Mouse (Mus musculus) MEL (cell line): ENCODE measurements at regions not wholly inside any gene's neighbourhood (a gene's known extent, or its start where the extent isn't known, plus 50 kb on each side); places are given as distances from the start of the nearest gene placed in this dataset.

Source experiments
- DNase-seq: peaks from one replicate; pipeline ENCODE4 v3.0.0; 2011; ENCODE audit warnings: low read depth, low spot score
- H3K27ac ChIP-seq: 2 replicates; pipeline ENCODE4 v1.5.1; 2012; ENCODE audit warnings: low read depth, mild to moderate bottlenecking, control low read depth, low read length, moderate library complexity; ENCODE audit not compliant: control insufficient read depth
- H3K27me3 ChIP-seq, 2 experiments: fragments of 150-350 bp in 1 of 2; sonication (generic) in 1 of 2; 2 replicates each; pipeline ENCODE4 v1.6.1; 2012; ENCODE audit warnings: low read length in 2 of 2, mild to moderate bottlenecking in 2 of 2, improper control_type of control experiment in 1 of 2, moderate library complexity in 1 of 2; ENCODE audit not compliant: insufficient read depth in 2 of 2, control insufficient read depth in 1 of 2
- H3K36me3 ChIP-seq, 2 experiments: 2 replicates each; pipeline ENCODE4 v1.6.1; 2012 to 2014; ENCODE audit warnings: low read length in 2 of 2, improper control_type of control experiment in 1 of 2, inconsistent platforms in 1 of 2, mild to moderate bottlenecking in 1 of 2; ENCODE audit not compliant: insufficient read depth in 2 of 2, control insufficient read depth in 1 of 2
- H3K4me1 ChIP-seq, 2 experiments: fragments of 150-350 bp in 1 of 2; sonication (generic) in 1 of 2; 2 replicates each; pipeline ENCODE4 v1.6.1; 2012; ENCODE audit warnings: low read length in 2 of 2, improper control_type of control experiment in 1 of 2, mild to moderate bottlenecking in 1 of 2; ENCODE audit not compliant: insufficient read depth in 2 of 2, control insufficient read depth in 1 of 2
- H3K4me3 ChIP-seq, 2 experiments: fragments of 150-350 bp in 1 of 2; sonication (generic) in 1 of 2; 2 replicates each; pipeline ENCODE4 v1.5.1; 2012; ENCODE audit warnings: low read depth in 2 of 2, low read length in 2 of 2, mild to moderate bottlenecking in 2 of 2, moderate library complexity in 2 of 2, control low read depth in 1 of 2, improper control_type of control experiment in 1 of 2; ENCODE audit not compliant: control insufficient read depth in 1 of 2, insufficient read depth in 1 of 2
- H3K79me2 ChIP-seq: 2 replicates; pipeline ENCODE4 v1.6.1; 2012; ENCODE audit warnings: mild to moderate bottlenecking, low read length, moderate library complexity; ENCODE audit not compliant: control insufficient read depth, poor library complexity, insufficient read depth
- H3K9ac ChIP-seq: 2 replicates; pipeline ENCODE4 v1.6.1; 2012; ENCODE audit warnings: low read depth, mild to moderate bottlenecking, control low read depth, low read length, moderate library complexity; ENCODE audit not compliant: control insufficient read depth, poor library complexity, severe bottlenecking
- H3K9me3 ChIP-seq: fragments of 150-350 bp; sonication (generic); replicated peaks from 2 replicates; pipeline ENCODE4 v1.6.1; 2012; ENCODE audit warnings: mild to moderate bottlenecking, low read length, improper control_type of control experiment, moderate library complexity; ENCODE audit not compliant: insufficient read depth
- BHLHE40 ChIP-seq: IDR thresholded peaks from 2 replicates; pipeline ENCODE4 v1.6.1; 2012; ENCODE audit warnings: low read depth, mild to moderate bottlenecking, inconsistent platforms, low read length, improper control_type of control experiment, borderline replicate concordance
- CHD1 ChIP-seq: IDR thresholded peaks from 2 replicates; pipeline ENCODE4 v1.6.1; 2012; ENCODE audit warnings: low read depth, mild to moderate bottlenecking, inconsistent platforms, low read length, improper control_type of control experiment
- CHD2 ChIP-seq: IDR thresholded peaks from 2 replicates; pipeline ENCODE4 v1.6.1; 2011; ENCODE audit warnings: low read length, improper control_type of control experiment
- E2F4 ChIP-seq: IDR thresholded peaks from 2 replicates; pipeline ENCODE4 v1.6.1; 2011; ENCODE audit warnings: low read depth, low read length, improper control_type of control experiment, borderline replicate concordance
- ETS1 ChIP-seq: IDR thresholded peaks from 2 replicates; pipeline ENCODE4 v1.6.1; 2012; ENCODE audit warnings: low read depth, mild to moderate bottlenecking, inconsistent platforms, low read length, improper control_type of control experiment, moderate library complexity
- GABPA ChIP-seq: IDR thresholded peaks from 2 replicates; pipeline ENCODE4 v1.6.1; 2012; ENCODE audit warnings: low read depth, mild to moderate bottlenecking, inconsistent platforms, low read length, improper control_type of control experiment, moderate library complexity
- GATA1 ChIP-seq: IDR thresholded peaks from 2 replicates; pipeline ENCODE4 v1.6.1; 2011; ENCODE audit warnings: low read depth, low read length, improper control_type of control experiment
- JUND ChIP-seq: IDR thresholded peaks from 2 replicates; pipeline ENCODE4 v1.6.1; 2011; ENCODE audit warnings: low read depth, mild to moderate bottlenecking, improper control_type of control experiment, low read length
- MAZ ChIP-seq: IDR thresholded peaks from 2 replicates; pipeline ENCODE4 v1.6.1; 2012; ENCODE audit warnings: low read depth, mild to moderate bottlenecking, inconsistent platforms, low read length, improper control_type of control experiment
- MXI1 ChIP-seq: IDR thresholded peaks from 2 replicates; pipeline ENCODE4 v1.6.1; 2011; ENCODE audit warnings: mild to moderate bottlenecking, low read depth, low read length, improper control_type of control experiment
- MYC ChIP-seq: IDR thresholded peaks from 2 replicates; pipeline ENCODE4 v1.6.1; 2011; ENCODE audit warnings: low read depth, mild to moderate bottlenecking, low read length, improper control_type of control experiment, moderate library complexity
- NELFE ChIP-seq: IDR thresholded peaks from 2 replicates; pipeline ENCODE4 v1.6.1; 2011; ENCODE audit warnings: low read depth, low read length, improper control_type of control experiment
- POLR2A ChIP-seq, 2 experiments: IDR thresholded peaks; 2 replicates each; pipeline ENCODE4 v1.6.1; 2011 to 2012; ENCODE audit warnings: low read length in 2 of 2, mild to moderate bottlenecking in 2 of 2, control low read depth in 1 of 2, improper control_type of control experiment in 1 of 2, low read depth in 1 of 2, moderate library complexity in 1 of 2; ENCODE audit not compliant: control insufficient read depth in 1 of 2, insufficient read depth in 1 of 2, poor library complexity in 1 of 2
- POLR2AphosphoS5 ChIP-seq: IDR thresholded peaks from 2 replicates; pipeline ENCODE4 v1.6.1; 2012; ENCODE audit warnings: low read depth, borderline replicate concordance, mild to moderate bottlenecking, inconsistent platforms, low read length, moderate library complexity, mixed read lengths
- SIN3A ChIP-seq: IDR thresholded peaks from 2 replicates; pipeline ENCODE4 v1.6.1; 2012; ENCODE audit warnings: low read length, improper control_type of control experiment, inconsistent platforms
- TBP ChIP-seq: IDR thresholded peaks from 2 replicates; pipeline ENCODE4 v1.8.0; 2011; ENCODE audit warnings: low read depth, low read length, improper control_type of control experiment
- TCF12 ChIP-seq: IDR thresholded peaks from 2 replicates; pipeline ENCODE4 v1.6.1; 2014; ENCODE audit warnings: low read depth, mild to moderate bottlenecking, inconsistent platforms, low read length, improper control_type of control experiment, moderate library complexity
- UBTF ChIP-seq: IDR thresholded peaks from 2 replicates; pipeline ENCODE4 v1.6.1; 2012; ENCODE audit warnings: low read depth, mild to moderate bottlenecking, inconsistent platforms, low read length, improper control_type of control experiment, moderate library complexity, borderline replicate concordance; ENCODE audit not compliant: insufficient read depth
- USF2 ChIP-seq, 2 experiments: IDR thresholded peaks; 2 replicates each; pipeline ENCODE4 v1.6.1; 2011 to 2012; ENCODE audit warnings: improper control_type of control experiment in 2 of 2, low read length in 2 of 2, borderline replicate concordance in 1 of 2, inconsistent platforms in 1 of 2, low read depth in 1 of 2, mild to moderate bottlenecking in 1 of 2; ENCODE audit not compliant: insufficient read depth in 1 of 2
- ZC3H11A ChIP-seq: IDR thresholded peaks from 2 replicates; pipeline ENCODE4 v1.6.1; 2012; ENCODE audit warnings: low read depth, mild to moderate bottlenecking, inconsistent platforms, low read length, improper control_type of control experiment
- ZKSCAN1 ChIP-seq: IDR thresholded peaks from 2 replicates; pipeline ENCODE4 v1.6.1; 2012; ENCODE audit warnings: low read depth, mild to moderate bottlenecking, inconsistent platforms, low read length, improper control_type of control experiment, moderate library complexity
- ZMIZ1 ChIP-seq: IDR thresholded peaks from 2 replicates; pipeline ENCODE4 v1.6.1; 2012; ENCODE audit warnings: low read depth, mild to moderate bottlenecking, inconsistent platforms, low read length, improper control_type of control experiment, moderate library complexity
- ZNF384 ChIP-seq: IDR thresholded peaks from 2 replicates; pipeline ENCODE4 v1.6.1; 2012; ENCODE audit warnings: low read depth, mild to moderate bottlenecking, inconsistent platforms, low read length, improper control_type of control experiment

DNA sequence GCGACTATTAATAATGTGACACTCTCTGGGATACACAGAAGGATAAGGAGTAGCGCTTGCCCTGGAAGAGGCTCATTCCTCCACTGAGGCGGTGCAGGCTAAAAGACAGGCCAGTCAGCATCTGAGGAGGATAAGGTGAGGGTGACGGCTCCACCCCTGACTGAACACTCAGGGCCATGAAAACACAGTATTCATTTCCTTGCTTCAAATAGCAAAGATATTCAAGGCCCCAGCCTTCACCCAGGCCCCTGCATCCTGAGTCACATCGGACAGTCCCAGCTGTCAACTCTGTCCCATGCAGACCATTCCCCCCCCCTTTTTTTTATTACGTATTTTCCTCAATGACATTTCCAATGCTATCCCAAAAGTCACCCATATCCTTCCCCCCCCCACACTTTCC is 118.9 kb upstream of the 1700012A03Rik start:
- DNase-seq: no peak
- H3K4me3 ChIP-seq: no peak overlapping the region
- no peaks in the 10 kb centered on the region for H3K27me3 ChIP-seq

DNA sequence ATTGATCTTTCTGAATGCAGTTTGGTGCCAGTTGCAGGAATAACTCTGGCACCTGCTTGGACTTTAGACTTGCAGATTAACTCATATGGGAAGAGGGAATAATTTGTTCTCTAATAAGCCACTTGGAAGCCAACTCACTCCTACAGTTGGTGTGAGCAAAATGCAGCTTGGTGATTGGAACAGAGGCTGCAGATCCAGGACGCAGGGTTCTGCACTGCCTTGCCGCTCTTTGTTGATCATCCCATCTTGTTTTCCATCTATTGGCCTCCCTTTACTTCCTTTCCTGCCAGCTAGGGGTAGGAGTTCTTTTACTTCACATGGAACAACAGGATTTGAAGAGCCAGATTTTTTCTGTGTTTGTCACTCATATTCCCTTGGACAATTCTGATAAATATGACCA is 120.9 kb upstream of the 1700012A03Rik start:
- H3K4me3 ChIP-seq: no peak overlapping the region
- DNase-seq: no peak
- no peak for TF ChIP-seq E2F4
- TF ChIP-seq ZMIZ1: no peak
- no peak for TF ChIP-seq TBP
- no peak for TF ChIP-seq GATA1
- TF ChIP-seq ZNF384: no peak
- TF ChIP-seq BHLHE40: no peak
- no peak for TF ChIP-seq ZC3H11A
- TF ChIP-seq CHD1: no peak
- no peak for TF ChIP-seq TCF12
- no peak for TF ChIP-seq ZKSCAN1
- TF ChIP-seq ETS1: no peak
- TF ChIP-seq UBTF: no peak
- TF ChIP-seq MYC: no peak
- no peak for TF ChIP-seq MAZ
- no peak for TF ChIP-seq CHD2
- TF ChIP-seq JUND: no peak
- TF ChIP-seq SIN3A: no peak
- no peak for TF ChIP-seq USF2 (IDR thresholded peaks at IDR 0.05; ENCODE audit: borderline replicate concordance in 1 of 2, insufficient read depth in 1 of 2, low read depth in 1 of 2, low read length in 2 of 2)
- TF ChIP-seq GABPA: no peak
- TF ChIP-seq POLR2AphosphoS5: no peak
- no peaks in the 10 kb centered on the region for H3K36me3 ChIP-seq
- H3K9me3 ChIP-seq: no peaks in the 10 kb centered on the region
- no peaks in the 10 kb centered on the region for H3K27me3 ChIP-seq
- H3K4me1 ChIP-seq: no peaks in the 10 kb centered on the region
- H3K27ac ChIP-seq: no peak overlapping the region
- no peak overlapping the region for H3K9ac ChIP-seq
- no peaks in the 10 kb centered on the region for H3K79me2 ChIP-seq

More for the DNA sequence above, 118.9 kb upstream of the 1700012A03Rik start:
- Histone ChIP-seq H3K4me1 (no peaks in the 10 kb centered on the region), H3K36me3 (no peaks in the 10 kb centered on the region), H3K27ac (no peak overlapping the region), H3K9me3 (no peaks in the 10 kb centered on the region), H3K79me2 (no peaks in the 10 kb centered on the region), H3K9ac (no peak overlapping the region)
- TF ChIP-seq NELFE (no peak), POLR2A (IDR thresholded peaks at IDR 0.05; ENCODE audit: control insufficient read depth in 1 of 2, insufficient read depth in 1 of 2, low read depth in 1 of 2, low read length in 2 of 2, poor library complexity in 1 of 2) (no peak), MXI1 (no peak)
